Mouse (Mus musculus) embryonic facial prominence, embryonic 15.5 days (tissue): ENCODE measurements around the gene Rabgef1. TPM values are rescaled to one million over a fixed set of nuclear protein-coding genes. Genes with fewer than 3 reads are reported as not detected.
"Not testable (repeated sequence)": the region's sequence is repeated elsewhere in the genome, so short reads cannot be mapped to it uniquely, and the experiment has no call there.

ENCODE experiments used
- ATAC-seq: fragments of 200-750 bp; cut with Nextera tagmentation; 2 replicates; pipeline ENCODE4 v1.8.0; 2017; ENCODE audit warnings: low read depth, moderate TSS enrichment; ENCODE audit not compliant: insufficient number of reproducible peaks, low FRiP score, low TSS enrichment
- H3K27ac ChIP-seq: fragments of 300-500 bp; sonication (generic); replicated peaks from 2 replicates; pipeline ENCODE4 v1.5.1; 2015; ENCODE audit warnings: mild to moderate bottlenecking, inconsistent platforms
- H3K27me3 ChIP-seq: fragments of 300-500 bp; sonication (generic); 2 replicates; pipeline ENCODE4 v1.6.1; 2015; ENCODE audit warnings: inconsistent platforms
- H3K36me3 ChIP-seq: fragments of 300-500 bp; sonication (generic); 2 replicates; pipeline ENCODE4 v1.6.1; 2015; ENCODE audit warnings: mild to moderate bottlenecking, inconsistent platforms
- H3K4me1 ChIP-seq: fragments of 300-500 bp; sonication (generic); 2 replicates; pipeline ENCODE4 v1.6.1; 2015; ENCODE audit warnings: inconsistent platforms
- H3K4me2 ChIP-seq: fragments of 300-500 bp; sonication (generic); replicated peaks from 2 replicates; pipeline ENCODE4 v1.6.1; 2015; ENCODE audit warnings: mild to moderate bottlenecking, inconsistent platforms
- H3K4me3 ChIP-seq: fragments of 300-500 bp; sonication (generic); replicated peaks from 2 replicates; pipeline ENCODE4 v1.5.1; 2015; ENCODE audit warnings: mild to moderate bottlenecking, inconsistent platforms
- H3K9ac ChIP-seq: fragments of 300-500 bp; sonication (generic); 2 replicates; pipeline ENCODE4 v1.6.1; 2015; ENCODE audit warnings: inconsistent platforms
- H3K9me3 ChIP-seq: fragments of 300-500 bp; sonication (generic); replicated peaks from 2 replicates; pipeline ENCODE4 v1.6.1; 2016; ENCODE audit warnings: inconsistent platforms
- WGBS: fragments of 180-500 bp; shearing (Covaris S2); methylation state at CpG from one replicate; pipeline ENCODE4 v1.1.7; 2015; 5-methylcytosine and 5-hydroxymethylcytosine counted together
- polyA plus RNA-seq: library from polyadenylated mRNA; unstranded; fragments of >200 nt; fragmentation: Nextera tagmentation; extraction: Ambion mirVana; gene quantifications from 2 replicates; pipeline ENCODE4 v1.2.1, GENCODE M21; 2015

The Rabgef1 gene
- polyA plus RNA-seq, 1 experiment from 2014 or later, result 30.1 TPM

GRCm38 (mm10) chr5:130241426-130241825 is 69.8 kb downstream of the Rabgef1 start:
- Histone ChIP-seq H3K27ac (no peak overlapping the region), H3K4me3 (no peak overlapping the region), H3K9me3 (no peaks in the 10 kb centered on the region), H3K36me3 (peaks cover 95% of the 10 kb centered on the region), H3K4me2 (no peak overlapping the region), H3K4me1 (no peaks in the 10 kb centered on the region), H3K9ac (no peak overlapping the region), H3K27me3 (no peaks in the 10 kb centered on the region)
- ATAC-seq, result no peak
- 90% methylated on average over 12 of the region's 12 CpGs for WGBS

GRCm38 (mm10) chr5:130247823-130248222 is 76.2 kb downstream of the Rabgef1 start:
- H3K9ac ChIP-seq, result no peak overlapping the region
- peaks cover 96% of the 10 kb centered on the region for H3K36me3 ChIP-seq
- no peak overlapping the region for H3K4me3 ChIP-seq
- no peaks in the 10 kb centered on the region for H3K4me1 ChIP-seq
- H3K4me2 ChIP-seq, result no peak overlapping the region
- no peaks in the 10 kb centered on the region for H3K27me3 ChIP-seq
- no peak overlapping the region for H3K27ac ChIP-seq
- no peak for ATAC-seq
- 84% methylated on average over 5 of the region's 5 CpGs for WGBS
- no peaks in the 10 kb centered on the region for H3K9me3 ChIP-seq

GRCm38 (mm10) chr5:130254164-130255016 is 82.8 kb downstream of the Rabgef1 start:
- no peak for ATAC-seq
- 11% methylated on average over 19 of the region's 19 CpGs for WGBS

GRCm38 (mm10) chr5:130255017-130255720 is 83.6 kb downstream of the Rabgef1 start, which contains the start of the genes Sbds and Tyw1:
Sbds (minus strand) TSS chr5:130255530.
Tyw1 (plus strand) TSS chr5:130255619.
- H3K36me3 ChIP-seq, result peaks cover 35% of the 10 kb centered on the region
- H3K4me2 ChIP-seq, result peak within 1 kb of the TSS; percentile 81
- peak within 1 kb of the TSS; percentile 64 for H3K9ac ChIP-seq
- under 1% methylated on average over 52 of the region's 52 CpGs for WGBS
- peak within 1 kb of the TSS; percentile 80 for H3K4me3 ChIP-seq
- H3K9me3 ChIP-seq, result no peaks in the 10 kb centered on the region
- H3K4me1 ChIP-seq, result peaks cover 27% of the 10 kb centered on the region
- ATAC-seq, result peak; percentile 91
- H3K27me3 ChIP-seq, result no peaks in the 10 kb centered on the region
- H3K27ac ChIP-seq, result peak within 1 kb of the TSS; percentile 86

More at GRCm38 (mm10) chr5:130254164-130255016, 82.8 kb downstream of the Rabgef1 start:
- H3K9ac ChIP-seq, result peak overlapping the region; percentile 64
- peak overlapping the region; percentile 80 for H3K4me3 ChIP-seq
- peak overlapping the region; percentile 81 for H3K4me2 ChIP-seq
- H3K27ac ChIP-seq, result peak overlapping the region; percentile 86
- H3K9me3 ChIP-seq, result no peaks in the 10 kb centered on the region
- H3K36me3 ChIP-seq, result peaks cover 42% of the 10 kb centered on the region
- H3K4me1 ChIP-seq, result peaks cover 27% of the 10 kb centered on the region
- no peaks in the 10 kb centered on the region for H3K27me3 ChIP-seq

- H3K9ac ChIP-seq, H3K27me3 ChIP-seq, H3K9me3 ChIP-seq, ATAC-seq: not testable (repeated sequence)
- peak overlapping the region; percentile 80 for H3K4me3 ChIP-seq
- peak overlapping the region; percentile 81 for H3K4me2 ChIP-seq
- H3K27ac ChIP-seq, result peak overlapping the region; percentile 77; the same call in 1 of the 2 replicates
- peaks cover 27% of the 10 kb centered on the region for H3K4me1 ChIP-seq
- H3K36me3 ChIP-seq, result peaks cover 27% of the 10 kb centered on the region
- WGBS, result 28% methylated on average over 20 of the region's 20 CpGs
Measured at GRCm38 (mm10) chr5:130255799-130256525, 84.4 kb downstream of the Rabgef1 start.

GRCm38 (mm10) chr5:130256678-130257271 is 85.2 kb downstream of the Rabgef1 start:
- Histone ChIP-seq H3K27me3 (no peaks in the 10 kb centered on the region), H3K9me3 (no peaks in the 10 kb centered on the region), H3K4me3 (peak overlapping the region; percentile 77), H3K36me3 (peaks cover 19% of the 10 kb centered on the region), H3K27ac (peak overlapping the region; percentile 89), H3K4me2 (peak overlapping the region; percentile 81), H3K4me1 (peaks cover 27% of the 10 kb centered on the region), H3K9ac (peak overlapping the region; percentile 93)
- whole genome bisulfite sequencing, result 0% methylated on average over 25 of the region's 25 CpGs
- peak; percentile 95 for ATAC-seq

GRCm38 (mm10) chr5:130257303-130257702 is 85.7 kb downstream of the Rabgef1 start:
- H3K4me1 ChIP-seq, result peaks cover 27% of the 10 kb centered on the region
- H3K4me2 ChIP-seq, result peak overlapping the region; percentile 81
- H3K27ac ChIP-seq, result peak overlapping the region; percentile 89
- peak overlapping the region; percentile 77 for H3K4me3 ChIP-seq
- no peak for ATAC-seq
- H3K9me3 ChIP-seq, result no peaks in the 10 kb centered on the region
- peaks cover 18% of the 10 kb centered on the region for H3K36me3 ChIP-seq
- WGBS, result 11% methylated on average over 8 of the region's 8 CpGs
- H3K9ac ChIP-seq, result peak overlapping the region; percentile 93
- H3K27me3 ChIP-seq, result no peaks in the 10 kb centered on the region

GRCm38 (mm10) chr5:130263454-130263853 is 91.9 kb downstream of the Rabgef1 start:
- Histone ChIP-seq H3K4me2 (no peak overlapping the region), H3K27ac (no peak overlapping the region), H3K9me3 (no peaks in the 10 kb centered on the region), H3K4me1 (no peaks in the 10 kb centered on the region), H3K4me3 (no peak overlapping the region), H3K9ac (no peak overlapping the region), H3K36me3 (peaks cover 32% of the 10 kb centered on the region), H3K27me3 (no peaks in the 10 kb centered on the region)
- no peak for ATAC-seq
- WGBS, result 64% methylated on average over 11 of the region's 11 CpGs
